Mouse (Mus musculus) natural killer cell, adult 2 months (primary cell): ENCODE results near the gene Syngr1.
A peak's percentile ranks its signal among the peaks of the same experiment; 100 is the strongest.

ENCODE experiments used
- DNase-seq, 2 experiments: peaks; one replicate each; pipeline ENCODE4 v3.0.0; 2022; ENCODE audit warnings: low spot score in 2 of 2

The Syngr1 gene

GRCm38 (mm10) chr15:80145397-80145796, 54.3 kb downstream of the Syngr1 start:
- DNase-seq = no peak

- DNase-seq = no peak
Observed at GRCm38 (mm10) chr15:80146153-80146552, 55.0 kb downstream of the Syngr1 start.

- no peak for DNase-seq
Observed at GRCm38 (mm10) chr15:80147090-80147489, 56.0 kb downstream of the Syngr1 start.

GRCm38 (mm10) chr15:80147511-80147910, 56.4 kb downstream of the Syngr1 start:
- DNase-seq = no peak

GRCm38 (mm10) chr15:80148565-80148964, 57.4 kb downstream of the Syngr1 start:
- DNase-seq = no peak

GRCm38 (mm10) chr15:80149517-80149916, 58.4 kb downstream of the Syngr1 start:
- DNase-seq = peak; percentile 38 to 52

- no peak for DNase-seq
Observed at GRCm38 (mm10) chr15:80152663-80153062, 61.5 kb downstream of the Syngr1 start.

GRCm38 (mm10) chr15:80153757-80154156, 62.6 kb downstream of the Syngr1 start:
- no peak for DNase-seq

GRCm38 (mm10) chr15:80155707-80156106, 64.6 kb downstream of the Syngr1 start:
- DNase-seq = no peak

GRCm38 (mm10) chr15:80157197-80157943, 66.2 kb downstream of the Syngr1 start:
- DNase-seq = no peak

GRCm38 (mm10) chr15:80158001-80158706, 67.0 kb downstream of the Syngr1 start:
- no peak for DNase-seq

- no peak for DNase-seq
Observed at GRCm38 (mm10) chr15:80158707-80159090, 67.6 kb downstream of the Syngr1 start.

GRCm38 (mm10) chr15:80159286-80159901, 68.3 kb downstream of the Syngr1 start:
- no peak for DNase-seq

GRCm38 (mm10) chr15:80160223-80160622, 69.1 kb downstream of the Syngr1 start:
- no peak for DNase-seq

- DNase-seq = no peak
Observed at GRCm38 (mm10) chr15:80160726-80161125, 69.6 kb downstream of the Syngr1 start.

GRCm38 (mm10) chr15:80161199-80161598, 70.1 kb downstream of the Syngr1 start:
- no peak for DNase-seq

- DNase-seq = no peak
Observed at GRCm38 (mm10) chr15:80162401-80162964, 71.3 kb downstream of the Syngr1 start.

GRCm38 (mm10) chr15:80163274-80163673, 72.1 kb downstream of the Syngr1 start:
- DNase-seq = no peak

GRCm38 (mm10) chr15:80163716-80164115, 72.6 kb downstream of the Syngr1 start:
- DNase-seq = no peak

GRCm38 (mm10) chr15:80165396-80165795, 74.3 kb downstream of the Syngr1 start:
- no peak for DNase-seq
